Mouse (Mus musculus): ENCODE data around the gene Pik3c2b. TPM values are rescaled to one million over a fixed set of nuclear protein-coding genes. Genes with fewer than 3 reads are reported as not detected.

The Pik3c2b gene
- 15.5 and 15.9 TPM in 2 replicates for polyA plus RNA-seq (2015; fragmentation: Nextera tagmentation; extraction: Ambion mirVana)

- peak within 1 kb of the TSS; percentile 98 for H3K27ac ChIP-seq
- peak; percentile 22 for ATAC-seq
- no peaks in the 10 kb centered on the region for H3K27me3 ChIP-seq
- H3K4me1 ChIP-seq, result peaks cover 44% of the 10 kb centered on the region
- H3K4me2 ChIP-seq, result peak within 1 kb of the TSS; percentile 87
- peak within 1 kb of the TSS; percentile 99 for H3K9ac ChIP-seq
- no peaks in the 10 kb centered on the region for H3K36me3 ChIP-seq (ENCODE audit: poor library complexity, severe bottlenecking)
- peak within 1 kb of the TSS; percentile 92 for H3K4me3 ChIP-seq
- H3K9me3 ChIP-seq (replicated peaks), result no peaks in the 10 kb centered on the region
- 3% methylated on average over 15 of the region's 15 CpGs for WGBS
These were observed at the start of gene Pik3c2b for GRCm38 (mm10) chr1:133045011-133045860. Gene Pik3c2b (plus strand): TSS chr1:133045667.

- 96% methylated on average over 6 of the region's 6 CpGs for WGBS
These were observed 45.1 kb upstream of the Pik3c2b start for GRCm38 (mm10) chr1:133000347-133000746.

GRCm38 (mm10) chr1:133006571-133006970, 38.9 kb upstream of the Pik3c2b start:
- no peak for ATAC-seq
- Histone ChIP-seq H3K9ac (no peak overlapping the region), H3K27ac (no peak overlapping the region), H3K4me2 (no peak overlapping the region), H3K9me3 (replicated peaks) (no peaks in the 10 kb centered on the region), H3K36me3 (ENCODE audit: poor library complexity, severe bottlenecking) (peaks cover 68% of the 10 kb centered on the region), H3K4me3 (no peak overlapping the region), H3K4me1 (no peaks in the 10 kb centered on the region), H3K27me3 (no peaks in the 10 kb centered on the region)
- 86% methylated on average over 3 of the region's 3 CpGs for WGBS

More at GRCm38 (mm10) chr1:133000347-133000746, 45.1 kb upstream of the Pik3c2b start:
- no peaks in the 10 kb centered on the region for H3K4me1 ChIP-seq
- no peaks in the 10 kb centered on the region for H3K27me3 ChIP-seq
- H3K36me3 ChIP-seq (ENCODE audit: poor library complexity, severe bottlenecking), result peaks cover 89% of the 10 kb centered on the region
- H3K4me2 ChIP-seq, result no peak overlapping the region
- no peak overlapping the region for H3K9ac ChIP-seq
- no peaks in the 10 kb centered on the region for H3K9me3 ChIP-seq (replicated peaks)
- H3K4me3 ChIP-seq, result no peak overlapping the region
- no peak overlapping the region for H3K27ac ChIP-seq
- no peak for ATAC-seq

- H3K36me3 ChIP-seq (ENCODE audit: poor library complexity, severe bottlenecking), result peaks cover 71% of the 10 kb centered on the region
- no peak overlapping the region for H3K9ac ChIP-seq
- no peaks in the 10 kb centered on the region for H3K9me3 ChIP-seq (replicated peaks)
- no peaks in the 10 kb centered on the region for H3K27me3 ChIP-seq
- WGBS, result 96% methylated on average over 12 of the region's 13 CpGs
- H3K4me1 ChIP-seq, result no peaks in the 10 kb centered on the region
- no peak overlapping the region for H3K4me3 ChIP-seq
- ATAC-seq, result no peak
- no peak overlapping the region for H3K4me2 ChIP-seq
- H3K27ac ChIP-seq, result no peak overlapping the region
These were observed 33.3 kb upstream of the Pik3c2b start for GRCm38 (mm10) chr1:133011955-133012841.

- Histone ChIP-seq H3K4me1 (no peaks in the 10 kb centered on the region), H3K4me2 (no peak overlapping the region), H3K27ac (no peak overlapping the region), H3K27me3 (no peaks in the 10 kb centered on the region), H3K4me3 (no peak overlapping the region), H3K9ac (no peak overlapping the region), H3K36me3 (ENCODE audit: poor library complexity, severe bottlenecking) (peaks cover 75% of the 10 kb centered on the region), H3K9me3 (replicated peaks) (no peaks in the 10 kb centered on the region)
- ATAC-seq, result no peak
These were observed 32.1 kb upstream of the Pik3c2b start for GRCm38 (mm10) chr1:133013331-133013730.

- H3K4me3 ChIP-seq, result no peak overlapping the region
- H3K36me3 ChIP-seq (ENCODE audit: poor library complexity, severe bottlenecking), result peaks cover 75% of the 10 kb centered on the region
- no peak overlapping the region for H3K27ac ChIP-seq
- ATAC-seq, result no peak
- no peaks in the 10 kb centered on the region for H3K27me3 ChIP-seq
- no peak overlapping the region for H3K9ac ChIP-seq
- H3K9me3 ChIP-seq (replicated peaks), result no peaks in the 10 kb centered on the region
- H3K4me1 ChIP-seq, result no peaks in the 10 kb centered on the region
- H3K4me2 ChIP-seq, result no peak overlapping the region
- 93% methylated on average over 1 of the region's 1 CpGs for WGBS
These were observed 31.3 kb upstream of the Pik3c2b start for GRCm38 (mm10) chr1:133014196-133014595.

GRCm38 (mm10) chr1:133016775-133017428, 28.6 kb upstream of the Pik3c2b start:
- 97% methylated on average over 9 of the region's 9 CpGs for WGBS
- no peak for ATAC-seq

GRCm38 (mm10) chr1:133018580-133018979, 26.9 kb upstream of the Pik3c2b start:
- H3K36me3 ChIP-seq (ENCODE audit: poor library complexity, severe bottlenecking), result peaks cover 48% of the 10 kb centered on the region
- WGBS, result 92% methylated on average over 2 of the region's 2 CpGs
- no peaks in the 10 kb centered on the region for H3K9me3 ChIP-seq (replicated peaks)
- no peak overlapping the region for H3K9ac ChIP-seq
- H3K4me3 ChIP-seq, result no peak overlapping the region
- no peak overlapping the region for H3K27ac ChIP-seq
- no peak overlapping the region for H3K4me2 ChIP-seq
- no peaks in the 10 kb centered on the region for H3K27me3 ChIP-seq
- ATAC-seq, result no peak
- H3K4me1 ChIP-seq, result 0 out of 2 replicates have a peak, but pooled peaks cover 5% of the 10 kb centered on the region

More at GRCm38 (mm10) chr1:133016775-133017428, 28.6 kb upstream of the Pik3c2b start:
- no peak overlapping the region for H3K27ac ChIP-seq
- H3K4me2 ChIP-seq, result no peak overlapping the region
- H3K4me3 ChIP-seq, result no peak overlapping the region
- no peaks in the 10 kb centered on the region for H3K27me3 ChIP-seq
- H3K36me3 ChIP-seq (ENCODE audit: poor library complexity, severe bottlenecking), result peaks cover 60% of the 10 kb centered on the region
- H3K4me1 ChIP-seq, result 0 out of 2 replicates have a peak, but pooled peaks cover 5% of the 10 kb centered on the region
- no peak overlapping the region for H3K9ac ChIP-seq
- H3K9me3 ChIP-seq (replicated peaks), result no peaks in the 10 kb centered on the region

GRCm38 (mm10) chr1:133019312-133019711, 26.2 kb upstream of the Pik3c2b start:
- H3K4me2 ChIP-seq, result no peak overlapping the region
- H3K9ac ChIP-seq, result no peak overlapping the region
- no peaks in the 10 kb centered on the region for H3K27me3 ChIP-seq
- no peak overlapping the region for H3K27ac ChIP-seq
- H3K9me3 ChIP-seq (replicated peaks), result no peaks in the 10 kb centered on the region
- no peak overlapping the region for H3K4me3 ChIP-seq
- ATAC-seq, result no peak
- H3K4me1 ChIP-seq, result peaks cover 11% of the 10 kb centered on the region
- H3K36me3 ChIP-seq (ENCODE audit: poor library complexity, severe bottlenecking), result peaks cover 41% of the 10 kb centered on the region

GRCm38 (mm10) chr1:133020137-133020894, 25.2 kb upstream of the Pik3c2b start:
- ATAC-seq, result no peak
- H3K27ac ChIP-seq, result no peak overlapping the region
- H3K36me3 ChIP-seq (ENCODE audit: poor library complexity, severe bottlenecking), result peaks cover 32% of the 10 kb centered on the region
- no peaks in the 10 kb centered on the region for H3K27me3 ChIP-seq
- H3K4me1 ChIP-seq, result peaks cover 14% of the 10 kb centered on the region
- 62% methylated on average over 3 of the region's 3 CpGs for WGBS
- no peak overlapping the region for H3K4me3 ChIP-seq
- no peak overlapping the region for H3K9ac ChIP-seq
- no peak overlapping the region for H3K4me2 ChIP-seq
- no peaks in the 10 kb centered on the region for H3K9me3 ChIP-seq (replicated peaks)

GRCm38 (mm10) chr1:133021391-133021790, 24.1 kb upstream of the Pik3c2b start:
- no peaks in the 10 kb centered on the region for H3K9me3 ChIP-seq (replicated peaks)
- no peak overlapping the region for H3K4me2 ChIP-seq
- no peak for ATAC-seq
- H3K27me3 ChIP-seq, result no peaks in the 10 kb centered on the region
- H3K4me3 ChIP-seq, result no peak overlapping the region
- peaks cover 14% of the 10 kb centered on the region for H3K4me1 ChIP-seq
- H3K9ac ChIP-seq, result no peak overlapping the region
- H3K36me3 ChIP-seq (ENCODE audit: poor library complexity, severe bottlenecking), result peaks cover 23% of the 10 kb centered on the region
- WGBS, result 96% methylated on average over 7 of the region's 7 CpGs
- H3K27ac ChIP-seq, result no peak overlapping the region
